Mouse (Mus musculus) colon, adult 2 months (tissue): ENCODE data around the gene Olfr384. TPM values are rescaled to one million over a fixed set of nuclear protein-coding genes. Genes with fewer than 3 reads are reported as not detected.

Source experiments
- polyA plus RNA-seq: library from polyadenylated mRNA; depleted of rRNA; stranded (reverse); fragments of >200 nt; gene quantifications from 2 replicates; pipeline ENCODE4 v1.2.3, GENCODE M21; 2012; rRNA removed

Gene Olfr384
- not detected in 2 replicates for polyA plus RNA-seq

DNA sequence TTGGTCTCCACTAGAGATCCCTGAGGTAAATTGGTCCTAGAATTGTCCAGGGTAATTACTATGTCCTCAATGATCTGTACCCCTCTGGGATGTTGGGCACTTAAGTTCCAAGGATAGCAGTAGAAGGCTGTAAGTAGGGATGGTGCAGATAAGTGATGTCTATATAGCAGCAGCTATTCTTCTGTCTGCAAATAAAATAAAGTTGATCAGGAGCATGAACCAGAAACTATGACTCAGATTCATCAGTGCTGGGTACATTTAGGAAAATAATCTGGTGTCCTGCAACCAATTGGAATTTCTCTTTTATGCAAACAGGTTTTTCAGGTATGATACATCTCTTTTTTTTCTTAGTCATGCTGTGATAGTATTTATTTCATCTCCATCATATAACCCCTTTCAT is at the start of gene Olfr384:
Olfr384 (plus strand) TSS at position 301 of the 400 bp plus-strand sequence.

DNA sequence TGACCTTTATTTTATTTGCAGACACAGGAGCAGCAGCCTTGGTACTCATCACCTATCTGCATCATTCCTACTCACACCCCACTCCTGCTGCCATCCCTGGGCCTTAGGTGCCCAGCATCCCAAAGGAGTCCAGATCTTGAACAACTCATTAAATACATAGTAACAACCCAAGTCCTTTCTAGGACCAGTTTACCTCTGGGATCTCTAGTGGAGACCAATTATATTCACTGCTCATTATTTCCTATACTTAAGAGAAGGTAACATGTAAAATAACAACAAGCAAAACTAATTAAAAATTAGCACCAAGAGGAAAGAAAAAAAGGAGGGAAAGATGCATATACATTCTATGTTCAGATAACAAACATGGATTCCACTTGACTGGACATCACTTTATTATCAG is 5.5 kb upstream of the Olfr384 start, which contains the start of gene Olfr385:
Olfr385 (minus strand) TSS at position 101 of the 400 bp plus-strand sequence.

Other genes starting within 250 kb of the Olfr384 start
- 0.10 TPM in 1 of 2 replicates, not detected in the other for gene Olfr20, start 247.8 kb upstream of the Olfr384 start, polyA plus RNA-seq
- gene Olfr376, start 227.3 kb upstream of the Olfr384 start, polyA plus RNA-seq: not detected in 2 replicates
- not detected in 2 replicates for gene Olfr1, start 199.0 kb upstream of the Olfr384 start, polyA plus RNA-seq
- not detected in 2 replicates for gene Olfr378, start 170.1 kb upstream of the Olfr384 start, polyA plus RNA-seq
- not detected in 2 replicates for gene Olfr380, start 141.1 kb upstream of the Olfr384 start, polyA plus RNA-seq
- gene Olfr381, start 107.0 kb upstream of the Olfr384 start, polyA plus RNA-seq: not detected in 2 replicates
- gene Olfr382, start 81.4 kb upstream of the Olfr384 start, polyA plus RNA-seq: not detected in 2 replicates
- not detected in 2 replicates for gene Olfr385, start 5.6 kb upstream of the Olfr384 start, polyA plus RNA-seq
- gene Zfp735, start 90.2 kb downstream of the Olfr384 start, polyA plus RNA-seq: not detected in 2 replicates
- gene Olfr389, start 182.1 kb downstream of the Olfr384 start, polyA plus RNA-seq: not detected in 2 replicates
- gene Olfr390, start 184.4 kb downstream of the Olfr384 start, polyA plus RNA-seq: not detected in 2 replicates
- not detected in 2 replicates for gene Olfr391-ps, start 204.5 kb downstream of the Olfr384 start, polyA plus RNA-seq
- gene Olfr392, start 218.5 kb downstream of the Olfr384 start, polyA plus RNA-seq: not detected in 2 replicates